Mouse (Mus musculus) liver, embryonic 16.5 days (tissue): ENCODE measurements at regions not wholly inside any gene's neighbourhood (a gene's known extent, or its start where the extent isn't known, plus 50 kb on each side); places are given as distances from the start of the nearest gene placed in this dataset.

ENCODE experiments used
- ATAC-seq: fragments of 200-750 bp; cut with Nextera tagmentation; 2 replicates; pipeline ENCODE4 v1.8.0; 2017; ENCODE audit warnings: low read depth, mild to moderate bottlenecking, moderate number of reproducible peaks, moderate library complexity
- H3K27ac ChIP-seq: fragments of 300-500 bp; sonication (generic); 2 replicates; pipeline ENCODE4 v1.5.1; 2014; ENCODE audit warnings: mild to moderate bottlenecking, low read length
- H3K27me3 ChIP-seq: fragments of 300-500 bp; sonication (generic); 2 replicates; pipeline ENCODE4 v1.6.1; 2014; ENCODE audit warnings: low read depth, low read length, mixed read lengths; ENCODE audit not compliant: control insufficient read depth, insufficient read depth
- H3K36me3 ChIP-seq: fragments of 300-500 bp; sonication (generic); 2 replicates; pipeline ENCODE4 v1.6.1; 2014; ENCODE audit warnings: mild to moderate bottlenecking; ENCODE audit not compliant: control insufficient read depth, insufficient read depth
- H3K4me1 ChIP-seq: fragments of 300-500 bp; sonication (generic); 2 replicates; pipeline ENCODE4 v1.6.1; 2014; ENCODE audit warnings: low read depth, low read length, mixed read lengths; ENCODE audit not compliant: control insufficient read depth
- H3K4me2 ChIP-seq: fragments of 300-500 bp; sonication (generic); 2 replicates; pipeline ENCODE4 v1.6.1; 2014; ENCODE audit warnings: low read depth, low read length, mixed read lengths
- H3K4me3 ChIP-seq: fragments of 300-500 bp; sonication (generic); 2 replicates; pipeline ENCODE4 v1.5.1; 2014; ENCODE audit warnings: low read depth, mild to moderate bottlenecking, low read length
- H3K9ac ChIP-seq: fragments of 300-500 bp; sonication (generic); 2 replicates; pipeline ENCODE4 v1.6.1; 2014; ENCODE audit warnings: low read depth, low read length
- H3K9me3 ChIP-seq: fragments of 300-500 bp; sonication (generic); replicated peaks from 2 replicates; pipeline ENCODE4 v1.6.1; 2016; ENCODE audit warnings: low read length; ENCODE audit not compliant: control insufficient read depth
- WGBS: fragments of 180-500 bp; shearing (Covaris S2); extraction: QIAGEN DNeasy Blood & Tissue Kit; methylation state at CpG from one replicate; pipeline ENCODE4 v1.1.7; 2014; ENCODE audit not compliant: insufficient replicate concordance; 5-methylcytosine and 5-hydroxymethylcytosine counted together

DNA sequence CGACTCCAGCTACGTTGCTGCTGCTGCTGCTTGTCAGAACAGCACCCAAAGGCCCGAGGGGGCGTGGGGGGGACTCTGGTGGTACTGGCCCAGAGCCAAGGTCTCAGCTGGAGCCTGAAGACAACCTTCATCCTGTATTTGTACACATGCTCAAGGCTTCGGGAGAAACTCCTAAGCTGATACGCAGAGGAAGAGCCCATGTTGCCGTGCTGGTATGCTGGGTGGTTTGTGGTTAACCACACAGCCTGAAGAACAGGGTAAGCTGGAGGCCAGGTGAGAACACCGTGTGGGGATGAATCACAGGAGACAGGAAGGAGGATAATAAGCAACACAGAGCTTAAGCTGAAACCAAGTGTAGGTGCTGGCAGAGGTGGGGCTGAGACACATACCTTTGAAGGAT is 68.9 kb upstream of the Atl2 start:
- H3K9ac ChIP-seq, result no peak overlapping the region
- H3K9me3 ChIP-seq, result no peaks in the 10 kb centered on the region
- no peak for ATAC-seq
- 25% methylated on average over 8 of the region's 8 CpGs for WGBS
- H3K36me3 ChIP-seq, result no peaks in the 10 kb centered on the region
- H3K27me3 ChIP-seq, result peaks cover 12% of the 10 kb centered on the region; the same call in 1 of the 2 replicates
- no peak overlapping the region for H3K4me2 ChIP-seq
- peaks cover 8% of the 10 kb centered on the region for H3K4me1 ChIP-seq
- no peak overlapping the region for H3K4me3 ChIP-seq
- H3K27ac ChIP-seq, result no peak overlapping the region

DNA sequence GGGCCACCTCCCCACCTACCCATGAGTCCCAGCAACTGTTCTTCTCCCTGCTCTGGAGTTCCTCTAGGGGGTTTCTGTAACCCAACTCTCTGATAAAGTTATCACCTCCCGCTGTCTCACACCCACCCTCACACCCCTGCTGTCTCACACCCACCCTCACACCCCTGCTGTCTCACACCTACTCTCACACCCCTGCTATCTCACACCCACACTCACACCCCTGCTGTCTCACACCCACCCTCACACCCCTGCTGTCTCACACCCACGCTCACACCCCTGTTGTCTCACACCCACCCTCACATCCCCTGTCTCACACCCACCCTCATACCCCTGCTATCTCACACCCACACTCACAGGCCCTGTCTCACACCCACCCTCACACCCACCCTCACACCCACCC is 67.4 kb upstream of the Atl2 start:
- H3K36me3 ChIP-seq, result no peaks in the 10 kb centered on the region
- ATAC-seq, result no peak
- H3K27me3 ChIP-seq, result peaks cover 12% of the 10 kb centered on the region; the same call in 1 of the 2 replicates
- H3K4me1 ChIP-seq, result no peaks in the 10 kb centered on the region
- no peak overlapping the region for H3K9ac ChIP-seq
- 36% methylated on average over 2 of the region's 2 CpGs for whole genome bisulfite sequencing
- H3K4me3 ChIP-seq, result no peak overlapping the region
- H3K9me3 ChIP-seq, result no peaks in the 10 kb centered on the region
- H3K4me2 ChIP-seq, result no peak overlapping the region
- no peak overlapping the region for H3K27ac ChIP-seq

DNA sequence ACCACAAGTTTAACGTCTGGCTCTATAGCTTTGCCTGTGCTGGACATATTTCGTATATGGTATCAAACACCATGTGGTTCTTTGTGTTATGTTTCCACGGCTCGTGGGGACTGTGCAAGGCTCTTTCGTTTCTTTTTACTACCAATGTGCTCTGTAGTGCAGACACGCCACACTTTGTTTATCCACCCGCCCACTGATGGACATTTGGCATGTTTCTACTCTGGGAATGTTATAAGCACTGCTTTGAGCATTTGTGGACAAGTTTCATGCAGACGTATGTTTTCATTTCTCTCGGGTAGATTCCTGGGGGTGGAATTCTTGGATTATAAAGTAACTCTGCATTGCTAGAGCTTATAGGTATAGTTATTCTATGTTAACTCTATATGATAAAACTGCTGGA is 65.5 kb upstream of the Atl2 start:
- ATAC-seq, result no peak
- no peaks in the 10 kb centered on the region for H3K9me3 ChIP-seq
- H3K36me3 ChIP-seq, result no peaks in the 10 kb centered on the region
- H3K4me3 ChIP-seq, result no peak overlapping the region
- no peak overlapping the region for H3K4me2 ChIP-seq
- H3K9ac ChIP-seq, result no peak overlapping the region
- no peak overlapping the region for H3K27ac ChIP-seq
- WGBS, result 61% methylated on average over 9 of the region's 9 CpGs
- H3K4me1 ChIP-seq, result no peaks in the 10 kb centered on the region
- peaks cover 3% of the 10 kb centered on the region; the same call in 1 of the 2 replicates for H3K27me3 ChIP-seq

DNA sequence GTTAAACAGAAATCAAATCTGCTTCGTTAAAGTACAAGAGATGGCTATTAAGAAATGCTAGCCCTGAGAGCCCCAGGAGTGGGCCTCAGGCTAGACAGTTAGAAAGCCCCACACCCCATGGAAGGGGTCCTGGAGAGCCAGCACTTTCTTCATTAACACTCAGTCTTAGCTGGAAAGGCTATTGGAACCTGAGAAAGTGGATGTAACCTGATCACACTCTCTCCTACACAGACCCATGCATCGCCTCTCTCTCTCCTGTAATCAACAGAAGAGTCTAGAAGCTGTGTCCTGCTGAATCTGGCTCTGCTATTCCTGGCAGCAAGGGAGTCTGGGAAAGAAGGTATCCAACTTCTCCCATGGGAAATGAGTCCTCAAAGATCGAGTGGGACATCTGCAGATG is 64.8 kb upstream of the Atl2 start:
- Histone ChIP-seq H3K4me1 (no peaks in the 10 kb centered on the region), H3K27me3 (peaks cover 3% of the 10 kb centered on the region; the same call in 1 of the 2 replicates), H3K27ac (no peak overlapping the region), H3K4me2 (no peak overlapping the region), H3K4me3 (no peak overlapping the region), H3K9me3 (no peaks in the 10 kb centered on the region), H3K9ac (no peak overlapping the region), H3K36me3 (no peaks in the 10 kb centered on the region)
- ATAC-seq, result no peak
- 46% methylated on average over 3 of the region's 3 CpGs for WGBS

DNA sequence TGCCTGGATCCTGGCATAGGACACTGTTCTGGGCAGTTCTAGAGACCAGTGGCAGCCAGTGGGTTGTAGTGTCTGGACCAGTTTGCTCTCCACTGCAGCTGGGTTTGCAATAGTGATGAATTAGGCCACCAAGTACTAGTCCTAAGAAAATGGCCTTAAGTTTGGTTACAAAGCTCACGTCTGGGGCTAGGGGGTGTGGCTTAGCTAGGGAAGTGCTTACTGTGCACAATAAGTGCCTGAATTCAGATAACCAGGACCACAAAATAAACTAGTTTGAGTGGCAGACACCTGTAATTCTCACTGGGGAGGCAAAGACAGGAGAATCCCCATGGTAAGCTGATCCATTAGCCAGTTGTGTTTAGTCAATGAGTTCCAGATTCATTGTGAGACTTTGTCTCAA is 59.3 kb upstream of the Atl2 start:
- Histone ChIP-seq H3K27me3 (no peaks in the 10 kb centered on the region), H3K4me3 (no peak overlapping the region), H3K4me1 (no peaks in the 10 kb centered on the region), H3K27ac (no peak overlapping the region), H3K36me3 (no peaks in the 10 kb centered on the region), H3K9me3 (no peaks in the 10 kb centered on the region), H3K9ac (no peak overlapping the region), H3K4me2 (no peak overlapping the region)
- 9% methylated on average over 1 of the region's 1 CpGs for WGBS
- no peak for ATAC-seq

DNA sequence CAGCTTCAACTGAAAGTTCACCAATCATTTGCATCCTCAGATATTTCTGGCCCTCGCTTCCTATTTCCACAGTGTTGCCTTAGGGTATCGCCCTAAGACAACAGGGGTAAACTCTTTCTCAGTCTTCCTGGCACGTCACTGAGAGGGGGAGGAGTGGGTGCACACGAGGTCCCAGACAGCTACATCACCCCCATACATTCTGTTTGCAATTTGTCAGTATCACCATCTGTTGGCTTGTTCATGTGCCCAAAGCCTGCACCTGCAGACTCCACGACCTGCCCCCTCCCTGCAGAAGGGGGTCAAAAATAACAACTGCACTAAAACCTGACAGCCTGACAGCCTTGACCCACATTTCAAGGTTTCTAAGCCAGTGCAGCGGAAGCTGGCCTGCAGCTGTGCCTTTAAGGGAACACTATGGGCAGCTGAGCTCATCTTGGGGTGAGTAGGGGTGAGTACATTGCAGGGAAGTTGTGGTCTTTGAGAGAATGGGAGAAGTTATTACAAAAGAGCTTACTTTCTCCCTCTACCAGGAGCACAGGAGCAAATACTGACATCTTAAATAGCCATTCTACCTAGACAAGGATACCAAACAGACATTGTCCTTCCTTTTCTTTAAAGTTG is 58.8 kb upstream of the Atl2 start:
- ATAC-seq, result peak; percentile 41
- 27% methylated on average over 6 of the region's 6 CpGs for WGBS

DNA sequence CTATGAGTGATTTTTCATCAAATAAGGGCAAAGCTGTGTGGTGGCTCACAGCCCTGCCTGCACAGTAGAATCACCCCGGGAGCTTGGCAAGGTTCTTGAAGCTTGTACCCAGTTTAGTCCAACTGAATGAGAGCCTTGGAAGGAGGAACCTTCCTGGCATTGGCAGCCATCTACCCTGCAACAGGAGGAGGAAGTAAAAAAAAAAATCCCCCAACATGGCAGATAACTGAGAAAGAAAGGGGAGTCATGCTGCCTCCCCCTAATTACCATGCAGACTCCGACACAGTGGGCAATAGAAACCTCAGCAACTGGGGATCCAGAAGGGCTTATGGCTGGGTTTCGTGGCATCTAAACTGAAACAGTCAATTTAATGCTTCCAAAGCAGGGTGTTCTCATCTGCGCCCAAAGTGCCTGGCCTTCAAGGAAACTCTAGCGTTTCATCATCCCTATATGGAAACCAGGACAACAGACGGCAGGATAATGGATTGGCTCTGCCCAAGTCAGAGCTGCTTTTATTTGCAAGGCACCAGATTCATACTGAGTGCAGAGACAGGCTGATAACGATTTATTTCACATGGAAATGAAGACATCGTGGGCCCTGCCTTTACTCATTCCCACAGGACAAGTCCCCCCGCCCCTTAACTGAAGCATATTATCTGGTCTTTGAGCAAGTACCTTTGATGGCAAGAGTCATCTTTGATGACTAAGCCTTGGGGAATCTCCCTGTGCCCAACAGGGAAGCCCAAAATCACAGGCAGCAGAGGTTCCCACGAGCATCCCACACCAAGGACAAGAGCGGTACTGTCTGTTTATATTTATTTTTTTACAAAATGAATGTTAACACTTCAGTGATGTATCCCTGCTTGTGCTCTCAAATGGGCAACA is 52.9 kb upstream of the Atl2 start:
- H3K4me3 ChIP-seq, result no peak overlapping the region
- H3K4me2 ChIP-seq, result no peak overlapping the region
- no peaks in the 10 kb centered on the region for H3K36me3 ChIP-seq
- no peak for ATAC-seq
- no peaks in the 10 kb centered on the region for H3K4me1 ChIP-seq
- no peaks in the 10 kb centered on the region for H3K27me3 ChIP-seq
- no peak overlapping the region for H3K9ac ChIP-seq
- H3K9me3 ChIP-seq, result no peaks in the 10 kb centered on the region
- WGBS, result 51% methylated on average over 11 of the region's 11 CpGs
- H3K27ac ChIP-seq, result no peak overlapping the region

More for the DNA sequence above, 58.8 kb upstream of the Atl2 start:
- H3K9me3 ChIP-seq, result no peaks in the 10 kb centered on the region
- no peaks in the 10 kb centered on the region for H3K4me1 ChIP-seq
- H3K27me3 ChIP-seq, result no peaks in the 10 kb centered on the region
- no peak overlapping the region for H3K27ac ChIP-seq
- H3K9ac ChIP-seq, result no peak overlapping the region
- H3K36me3 ChIP-seq, result no peaks in the 10 kb centered on the region
- no peak overlapping the region for H3K4me3 ChIP-seq
- no peak overlapping the region for H3K4me2 ChIP-seq
